Mouse (Mus musculus): Measurements from ENCODE around the gene Fancg.
"Not testable (repeated sequence)": the region's sequence is repeated elsewhere in the genome, so short reads cannot be mapped to it uniquely, and the experiment has no call there.

Gene Fancg

DNA sequence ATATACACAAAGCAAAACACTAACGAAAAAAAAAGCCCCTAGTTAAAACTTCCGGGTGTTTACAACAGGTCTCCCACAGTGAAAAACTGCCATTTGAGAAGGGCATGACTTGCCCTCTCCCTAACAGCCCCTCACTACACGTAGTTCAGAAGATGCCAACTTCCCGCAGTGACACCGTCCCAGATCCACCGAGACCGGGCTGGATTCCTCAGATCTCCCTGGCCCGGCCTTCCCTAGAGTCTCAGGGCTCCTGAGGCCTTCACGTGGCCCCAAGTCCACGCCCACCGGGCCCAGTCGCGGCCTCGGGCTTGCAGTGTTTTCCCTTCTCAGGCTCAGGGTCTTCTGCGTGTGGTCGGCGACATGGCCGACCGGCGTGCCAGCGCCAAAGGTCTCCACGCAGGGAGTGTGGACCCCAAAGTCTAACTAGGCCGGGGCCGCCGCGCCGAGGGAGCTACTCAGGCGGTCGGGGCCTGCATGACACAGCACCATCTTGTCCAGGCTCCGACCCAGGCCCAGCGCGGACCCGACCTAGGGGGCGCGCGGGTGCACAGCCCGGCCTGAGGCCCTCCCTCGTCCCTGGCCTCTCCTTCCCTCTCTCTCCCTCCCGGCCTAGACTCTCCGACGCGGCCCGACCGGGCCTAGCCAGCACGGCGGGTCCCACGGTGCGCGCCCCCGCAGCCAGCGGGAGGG lies 10.7 kb downstream of the Fancg start:
- DNase-seq (ENCODE audit: low read depth, low spot score) = peak; percentile 90

DNA sequence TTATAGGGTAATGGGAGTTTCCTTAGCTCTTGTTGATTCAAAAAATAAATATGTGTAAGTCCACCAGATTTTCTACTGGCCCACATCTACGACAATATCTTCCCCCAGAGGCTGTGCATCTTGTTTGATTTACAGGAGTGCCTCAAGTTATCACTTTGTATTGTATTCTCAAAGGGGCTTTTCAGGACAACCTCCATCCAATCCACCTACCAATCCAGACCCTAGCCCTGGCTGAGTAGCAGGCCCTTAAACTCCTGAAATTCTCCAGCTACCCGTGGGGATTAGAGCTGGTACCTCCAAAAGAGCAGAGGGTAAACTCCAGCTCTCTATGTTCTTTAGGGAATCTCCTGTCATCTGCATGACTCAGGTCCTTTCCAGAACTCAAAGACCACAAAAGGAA lies 12.3 kb downstream of the Fancg start:
- DNase-seq (ENCODE audit: low read depth, low spot score) = no peak

DNA sequence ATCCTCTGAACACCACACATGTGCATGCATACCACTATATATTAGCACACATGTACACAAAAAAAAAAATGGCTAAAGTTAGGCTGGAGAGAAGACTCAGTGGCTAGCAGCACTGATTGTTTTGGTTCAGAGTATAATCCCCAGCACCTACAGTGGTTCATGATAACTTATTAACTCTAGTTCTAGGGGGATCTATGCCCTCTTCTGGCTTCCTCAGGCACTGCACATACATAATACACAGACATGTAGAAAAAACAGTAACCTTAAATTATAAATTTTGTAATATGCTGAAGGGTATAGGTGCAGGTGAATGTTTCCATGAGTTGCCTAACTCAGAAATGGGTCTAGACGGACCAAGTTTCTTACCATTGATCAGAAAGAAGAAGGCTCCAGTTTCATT lies 22.0 kb downstream of the Fancg start:
- DNase-seq (ENCODE audit: low read depth, low spot score) = no peak

DNA sequence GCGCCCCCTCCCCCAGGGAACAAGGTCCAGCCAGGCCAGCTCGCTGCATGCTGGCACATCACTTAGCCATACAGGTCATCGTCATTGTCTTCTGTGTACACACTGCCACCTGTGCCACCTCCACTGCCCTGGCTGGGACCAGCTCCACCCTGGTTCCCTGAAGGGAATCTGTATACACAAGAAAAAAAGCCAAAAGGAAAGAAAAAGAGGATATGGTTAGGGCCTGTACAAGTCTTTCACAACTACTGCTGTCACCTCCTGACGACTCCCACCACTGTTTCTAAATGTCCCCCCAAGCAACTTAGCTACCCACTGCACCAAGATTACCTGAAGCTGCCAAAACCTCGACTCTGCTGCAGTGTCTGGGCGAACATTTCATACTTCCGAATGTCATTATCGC lies 29.8 kb downstream of the Fancg start:
- not testable (repeated sequence) for DNase-seq (ENCODE audit: low read depth, low spot score)

DNA sequence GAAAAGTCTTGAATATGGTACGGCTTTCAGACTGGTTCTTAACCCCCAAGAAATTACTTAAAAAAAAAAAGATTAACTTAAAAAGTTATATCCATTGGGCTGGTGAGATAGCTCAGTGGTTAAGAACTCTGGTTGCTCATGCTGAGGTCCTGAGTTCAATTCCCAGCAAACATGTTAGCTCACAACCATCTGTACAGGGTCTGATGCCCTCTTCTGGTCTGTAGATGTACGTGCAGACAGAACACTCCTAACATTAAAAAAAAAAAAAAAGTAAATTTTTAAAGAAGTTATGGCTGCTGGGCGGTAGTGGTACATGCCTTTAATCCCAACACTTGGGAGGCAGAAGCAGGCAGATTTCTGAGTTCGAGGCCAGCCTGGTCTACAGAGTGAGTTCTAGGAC lies 32.2 kb downstream of the Fancg start:
- peak; percentile 64 for DNase-seq (ENCODE audit: low read depth, low spot score)

DNA sequence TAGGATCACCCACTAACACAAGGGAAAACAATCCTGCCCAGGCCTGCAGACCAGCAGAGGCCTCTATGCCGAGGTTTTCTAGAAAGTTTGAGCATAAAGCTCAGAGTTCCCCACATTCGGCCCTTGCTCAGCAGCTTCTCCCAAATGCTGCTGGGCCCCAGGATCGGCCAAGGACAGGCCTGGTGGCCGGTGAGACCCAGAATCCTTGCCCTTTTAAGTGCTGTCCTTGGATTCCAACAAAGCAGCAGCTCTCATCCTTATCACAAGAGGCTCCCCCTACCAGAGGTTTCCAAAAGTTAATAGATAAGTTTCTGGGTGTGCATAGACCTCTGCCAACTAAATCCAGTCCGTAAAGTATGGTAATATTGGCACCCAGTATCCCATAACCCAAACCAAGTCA lies 36.4 kb downstream of the Fancg start:
- DNase-seq (ENCODE audit: low read depth, low spot score) = no peak

DNA sequence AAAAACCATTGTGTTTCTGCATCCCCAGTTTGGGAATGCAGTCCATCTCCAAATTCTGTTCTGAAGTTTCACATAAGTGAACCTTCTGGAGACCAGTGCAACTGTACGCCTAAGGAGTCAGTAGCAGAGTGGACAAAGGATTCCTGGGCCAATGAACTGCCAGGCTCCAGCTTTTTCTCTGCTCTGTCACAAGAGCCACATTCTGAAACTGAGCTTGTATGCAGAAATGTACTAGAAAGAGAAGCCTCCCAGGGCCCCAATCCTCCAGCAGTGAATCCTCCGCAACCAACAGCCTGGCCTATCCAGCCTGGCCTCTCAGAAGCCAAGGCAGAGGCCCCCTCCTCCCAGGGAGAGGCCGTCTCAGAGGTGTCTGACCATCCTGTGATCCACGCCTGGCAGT lies 37.4 kb downstream of the Fancg start:
- DNase-seq (ENCODE audit: low read depth, low spot score) = no peak

DNA sequence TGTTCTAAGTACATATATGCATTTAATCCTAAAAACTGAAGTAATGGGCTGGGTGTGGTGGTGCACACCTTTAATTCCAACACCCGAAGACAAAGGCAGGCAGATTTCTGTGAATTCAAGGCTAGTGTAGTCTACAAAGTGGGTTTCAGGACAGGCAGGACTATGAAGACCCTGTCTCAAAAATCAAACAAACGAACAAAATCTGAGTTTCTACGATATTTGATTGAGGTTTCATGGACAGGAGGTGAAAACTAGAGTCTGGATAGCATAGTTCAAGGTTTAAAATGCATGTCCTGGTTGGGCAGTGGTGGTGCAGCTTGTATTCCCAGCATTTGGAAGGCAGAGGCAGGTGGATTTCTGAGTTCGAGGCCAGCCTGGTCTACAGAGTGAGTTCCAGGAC lies 41.0 kb downstream of the Fancg start, which contains the start of gene 1700022I11Rik:
1700022I11Rik (plus strand) TSS at position 301 of the 400 bp plus-strand sequence.
- no peak for DNase-seq (ENCODE audit: low read depth, low spot score)

DNA sequence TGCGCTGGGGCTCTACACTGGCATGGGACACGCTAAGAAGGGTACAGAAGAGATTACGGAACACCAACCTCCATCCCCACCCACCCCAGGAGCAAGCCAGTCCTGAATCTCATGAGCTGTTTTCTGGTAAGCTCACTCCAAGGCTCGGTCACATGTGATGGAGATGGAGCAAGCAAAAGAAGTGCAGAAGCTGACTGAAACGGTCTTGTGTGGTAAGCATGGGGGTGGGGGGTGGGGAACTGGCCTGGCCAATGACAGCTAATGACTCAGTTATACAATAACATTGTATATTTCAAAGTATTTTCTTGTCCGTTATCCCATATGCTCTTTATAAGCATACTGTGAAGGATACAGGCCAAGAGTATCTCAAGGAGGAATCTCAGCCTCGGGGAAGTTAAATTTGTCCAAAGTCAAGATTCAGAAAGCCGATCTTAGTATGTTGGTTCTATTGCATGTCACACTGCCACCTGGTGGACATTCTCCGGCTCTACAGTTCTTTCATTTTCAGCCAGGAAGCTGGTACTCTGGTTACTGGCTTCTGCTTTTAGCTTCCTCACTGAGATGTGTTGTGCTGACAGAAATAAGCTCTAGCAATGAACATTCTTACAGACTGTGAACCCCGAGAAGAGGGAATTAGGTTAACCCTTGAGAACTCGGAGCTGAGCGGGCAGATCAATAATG lies 45.1 kb downstream of the Fancg start:
- peak; percentile 72 for DNase-seq (ENCODE audit: low read depth, low spot score)

DNA sequence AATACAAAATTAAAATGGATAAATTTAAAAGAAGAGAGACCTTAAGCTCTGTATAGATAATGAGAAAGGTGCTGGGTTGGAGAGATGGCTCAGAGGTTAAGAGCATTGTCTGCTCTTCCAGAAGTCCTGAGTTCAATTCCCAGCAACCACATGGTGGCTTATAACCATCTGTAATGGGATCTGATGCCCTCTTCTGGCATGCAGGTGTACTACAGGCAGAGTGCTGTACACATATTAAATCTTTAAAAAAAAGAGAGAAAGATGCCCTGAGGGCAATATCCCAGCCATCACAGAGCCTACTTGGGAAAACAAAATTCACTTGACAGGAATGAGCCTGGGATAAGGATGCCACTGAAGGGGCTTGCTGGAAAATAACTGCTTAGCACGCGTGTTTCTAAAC lies 46.8 kb downstream of the Fancg start:
- no peak for DNase-seq (ENCODE audit: low read depth, low spot score)

DNA sequence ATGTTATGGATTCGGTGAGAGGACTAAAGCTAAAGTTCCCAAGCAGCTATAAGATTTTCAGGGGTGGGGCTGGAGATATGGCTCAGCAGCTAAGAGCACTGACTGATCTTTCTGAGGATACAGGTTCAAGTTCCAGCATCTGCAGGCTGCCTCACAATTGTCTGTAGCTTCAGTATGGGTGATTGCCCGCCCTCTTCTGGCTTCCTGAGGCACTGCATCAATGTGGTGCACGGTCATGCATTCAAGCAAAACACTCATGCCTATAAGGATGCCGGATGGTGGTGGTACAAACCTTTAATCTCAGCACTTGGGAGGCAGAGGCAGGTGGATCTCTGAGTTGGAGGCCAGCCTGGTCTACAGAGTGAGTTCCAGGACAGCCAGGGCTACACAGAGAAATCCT lies 48.7 kb downstream of the Fancg start:
- peak; percentile 81 for DNase-seq (ENCODE audit: low read depth, low spot score)

DNA sequence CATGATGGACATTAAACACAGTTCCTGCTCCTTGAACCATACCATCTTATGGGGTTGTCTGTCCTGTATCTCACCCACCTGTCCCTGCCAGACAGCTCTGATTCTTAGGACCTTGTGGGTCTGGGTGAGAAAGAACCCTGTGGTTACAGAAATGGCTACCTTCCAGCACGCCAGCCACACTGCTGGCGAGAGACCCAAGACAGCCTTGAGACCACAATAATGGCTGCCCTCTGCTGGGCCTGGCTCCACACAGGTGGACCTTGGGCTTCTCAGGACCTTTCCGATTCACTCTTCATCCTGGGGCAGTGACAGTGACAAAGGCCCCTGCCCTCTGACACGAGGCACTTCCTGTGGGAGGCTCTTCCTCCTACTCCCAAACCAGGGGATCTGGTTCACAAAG lies 50.9 kb downstream of the Fancg start:
- DNase-seq (ENCODE audit: low read depth, low spot score) = no peak

DNA sequence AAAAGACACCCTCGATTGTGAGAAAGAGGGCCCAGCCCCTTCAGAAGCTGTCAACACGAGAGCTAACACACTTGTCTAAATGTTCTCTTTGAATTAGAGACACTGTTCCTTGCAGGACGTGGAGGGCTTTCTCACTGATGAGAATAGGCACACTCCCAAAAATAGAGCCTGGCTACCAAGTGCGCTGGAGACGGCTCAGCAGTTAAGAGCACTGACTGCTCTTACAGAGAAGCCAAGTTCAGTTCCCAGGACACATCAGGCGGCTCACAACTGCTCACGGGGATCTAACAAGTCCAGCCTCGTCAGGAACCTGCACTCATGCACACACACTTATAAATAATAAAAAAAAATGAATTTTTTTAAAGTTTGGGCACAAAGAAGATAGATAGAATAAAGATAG lies 51.4 kb downstream of the Fancg start:
- DNase-seq (ENCODE audit: low read depth, low spot score) = no peak

DNA sequence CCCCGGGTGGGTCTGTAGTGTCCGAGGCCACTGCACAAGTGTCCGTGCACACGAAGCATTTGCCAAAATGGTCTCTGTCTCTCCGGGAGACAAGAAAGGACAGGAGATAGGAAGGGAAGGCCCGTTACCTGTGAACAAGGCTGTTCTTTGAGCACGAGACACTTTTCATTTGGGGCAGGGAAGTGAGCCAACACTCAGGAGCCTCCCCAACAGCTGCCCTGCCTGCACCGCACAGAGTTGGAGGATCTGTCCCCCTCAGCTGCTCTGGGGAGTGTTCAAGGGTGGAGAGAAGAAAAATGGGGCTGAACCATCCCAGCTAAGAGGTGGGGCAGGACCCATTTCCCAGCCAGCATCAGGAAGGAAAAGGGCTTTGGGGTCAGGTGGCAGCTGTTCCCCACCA lies 52.3 kb downstream of the Fancg start:
- no peak for DNase-seq (ENCODE audit: low read depth, low spot score)

DNA sequence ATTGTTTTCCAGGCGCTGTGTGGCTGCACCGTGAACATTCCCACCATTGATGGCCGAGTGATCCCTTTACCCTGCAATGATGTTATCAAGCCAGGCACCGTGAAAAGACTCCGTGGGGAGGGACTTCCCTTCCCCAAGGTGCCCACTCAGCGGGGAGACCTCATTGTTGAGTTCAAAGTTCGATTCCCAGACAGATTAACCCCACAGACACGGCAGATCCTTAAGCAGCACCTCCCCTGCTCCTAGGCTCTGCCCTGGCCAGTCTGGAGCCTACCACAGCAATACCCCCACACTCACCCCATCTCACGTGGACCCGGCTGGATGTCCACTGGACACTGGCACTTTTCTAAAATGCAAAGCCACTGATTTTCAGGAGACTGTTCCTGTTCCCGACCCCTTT lies 53.0 kb downstream of the Fancg start:
- DNase-seq (ENCODE audit: low read depth, low spot score) = no peak

DNA sequence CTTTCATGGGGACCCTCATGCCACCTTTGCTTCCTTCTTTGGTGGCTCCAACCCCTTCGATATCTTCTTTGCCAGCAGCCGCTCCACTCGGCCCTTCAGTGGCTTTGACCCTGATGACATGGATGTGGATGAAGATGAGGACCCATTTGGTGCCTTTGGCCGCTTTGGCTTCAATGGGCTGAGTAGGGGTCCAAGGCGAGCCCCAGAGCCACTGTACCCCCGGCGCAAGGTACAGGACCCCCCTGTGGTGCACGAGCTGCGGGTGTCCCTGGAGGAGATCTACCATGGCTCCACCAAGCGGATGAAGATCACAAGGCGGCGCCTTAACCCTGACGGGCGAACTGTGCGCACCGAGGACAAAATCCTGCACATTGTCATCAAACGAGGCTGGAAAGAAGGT lies 53.7 kb downstream of the Fancg start:
- DNase-seq (ENCODE audit: low read depth, low spot score) = no peak

DNA sequence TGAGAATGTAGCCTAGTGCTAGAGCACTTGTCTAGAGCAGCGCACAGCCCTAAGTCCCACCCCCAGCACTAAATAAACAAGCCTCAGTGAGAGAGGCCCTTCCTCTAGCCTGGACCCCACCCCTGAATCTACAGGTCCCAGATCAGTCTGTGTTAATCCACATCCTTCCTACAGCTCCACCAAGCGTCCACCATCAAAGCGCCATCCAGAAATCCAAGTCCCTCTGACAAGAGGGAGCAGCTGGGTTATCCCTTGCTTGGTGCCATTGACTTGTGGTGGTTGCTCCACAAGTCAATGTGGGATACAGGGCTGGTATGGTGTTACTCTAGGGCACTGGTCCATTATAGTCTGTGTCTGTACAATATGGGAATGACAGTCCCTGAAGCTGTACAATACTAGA lies 55.1 kb downstream of the Fancg start:
- DNase-seq (ENCODE audit: low read depth, low spot score) = no peak

DNA sequence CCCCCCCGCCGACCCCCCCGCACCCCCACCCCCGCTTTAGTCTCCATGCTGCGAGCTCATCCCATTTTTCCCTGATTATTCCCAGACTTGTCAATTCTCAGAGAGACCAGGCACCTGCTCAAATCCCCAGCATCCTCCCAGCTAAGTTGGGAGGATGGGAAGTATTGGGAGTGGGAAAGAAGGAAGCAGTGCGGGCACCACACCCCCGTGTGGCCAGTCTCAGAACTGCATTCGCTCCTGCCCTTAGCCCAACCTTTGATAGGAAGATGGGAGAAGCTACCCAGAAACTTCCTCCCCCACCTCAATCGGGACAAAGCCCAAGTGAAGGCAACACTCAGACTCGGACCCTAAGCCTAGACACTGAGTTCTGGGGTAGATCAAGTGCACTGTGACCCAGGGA lies 56.0 kb downstream of the Fancg start:
- DNase-seq (ENCODE audit: low read depth, low spot score) = peak; percentile 79

DNA sequence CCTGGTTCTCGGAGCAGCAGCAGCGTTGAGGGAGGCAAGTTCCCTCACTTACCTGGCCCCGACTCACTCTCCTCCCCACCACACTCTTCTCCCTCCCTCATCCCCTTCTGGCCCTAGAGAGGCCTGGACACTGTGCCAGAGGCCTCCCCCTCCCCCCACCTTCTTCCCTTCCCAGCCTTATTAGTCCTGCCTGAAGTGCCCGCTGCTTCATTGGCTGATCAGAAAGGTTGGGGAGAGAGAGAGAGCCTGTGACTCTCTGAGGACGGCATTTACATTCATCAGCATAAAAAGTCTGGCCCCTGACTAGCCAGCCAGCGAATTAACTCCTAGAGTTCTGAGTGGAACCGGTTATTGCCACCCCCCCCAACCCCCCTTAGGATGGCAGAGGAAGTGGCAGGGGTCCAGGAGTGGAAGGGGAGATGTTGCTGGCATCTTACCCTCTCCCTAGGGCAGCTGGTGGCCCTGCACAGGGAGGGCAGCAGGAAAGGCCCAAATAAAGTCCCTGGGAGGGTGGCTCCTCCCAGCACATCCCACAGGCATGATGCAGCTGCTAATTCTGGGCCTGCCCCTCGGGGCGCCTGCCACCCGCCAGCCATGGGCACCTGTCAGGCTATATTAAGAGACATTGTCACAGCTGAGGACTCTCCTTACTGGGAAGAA lies 56.7 kb downstream of the Fancg start:
- peak; percentile 27 for DNase-seq (ENCODE audit: low read depth, low spot score)

DNA sequence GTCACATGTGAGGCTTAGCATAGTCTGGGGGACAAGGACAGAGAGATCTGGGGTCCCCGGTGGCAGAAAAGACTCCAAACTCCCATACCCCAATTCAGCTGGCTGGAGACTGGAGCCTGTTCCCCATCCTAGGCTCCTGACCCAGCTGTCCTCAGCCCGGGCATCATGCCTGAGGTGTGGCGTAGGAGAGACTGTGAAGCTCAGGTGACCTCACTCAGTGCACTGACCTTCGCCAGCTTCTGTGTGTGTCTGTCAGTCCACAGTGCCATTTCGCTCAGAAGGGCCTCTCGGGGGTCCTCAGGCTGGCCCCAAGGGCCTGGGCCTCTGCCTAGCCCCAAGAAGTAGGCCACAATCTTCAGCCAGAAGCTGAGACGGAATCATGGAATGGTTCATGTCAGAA lies 57.7 kb downstream of the Fancg start:
- no peak for DNase-seq (ENCODE audit: low read depth, low spot score)
